Mouse (Mus musculus) olfactory bulb, adult 2 months (tissue): ENCODE measurements around the gene Cdc14a.

ENCODE experiments used
- CTCF ChIP-seq: fragments of 200-500 bp; IDR thresholded peaks from 2 replicates; pipeline ENCODE4 v1.5.1; 2012; ENCODE audit warnings: low read depth, mild to moderate bottlenecking, low read length, moderate library complexity; ENCODE audit not compliant: insufficient read depth
- POLR2A ChIP-seq: fragments of 200-500 bp; IDR thresholded peaks from 2 replicates; pipeline ENCODE4 v1.6.1; 2012; ENCODE audit warnings: mild to moderate bottlenecking, low read depth, low read length, moderate library complexity; ENCODE audit not compliant: insufficient read depth

DNA sequence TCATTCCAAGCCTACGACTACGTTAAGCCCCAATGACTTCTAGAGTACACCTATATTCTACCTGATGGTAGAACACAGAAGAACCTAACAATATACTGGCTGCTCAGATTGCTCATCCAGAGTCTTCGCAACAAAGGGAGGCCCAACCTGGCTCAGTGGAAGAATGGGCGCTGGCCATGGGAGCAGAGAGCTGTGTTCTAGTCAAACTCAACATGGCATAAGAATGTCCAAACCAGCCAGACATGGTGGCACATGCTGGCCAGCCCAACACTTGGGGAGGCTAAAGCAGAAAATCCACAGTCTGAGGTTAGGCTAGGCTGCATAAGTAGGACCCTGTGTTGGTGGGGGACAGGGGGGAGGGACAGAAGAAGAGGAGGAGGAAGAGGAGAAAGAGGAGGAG lies 139.1 kb downstream of the Cdc14a start:
- TF ChIP-seq CTCF (no peak), POLR2A (no peak)
